Mouse (Mus musculus) liver, embryonic 14.5 days (tissue): Measurements from ENCODE around the gene Stx6.

ENCODE experiments used
- CTCF ChIP-seq: IDR thresholded peaks from 2 replicates; pipeline ENCODE4 v1.5.1; 2016; ENCODE audit warnings: antibody characterized with exemption, low read depth, control low read depth
- EP300 ChIP-seq: IDR thresholded peaks from 2 replicates; pipeline ENCODE4 v1.6.1; 2016; ENCODE audit warnings: antibody characterized with exemption, low read depth

DNA sequence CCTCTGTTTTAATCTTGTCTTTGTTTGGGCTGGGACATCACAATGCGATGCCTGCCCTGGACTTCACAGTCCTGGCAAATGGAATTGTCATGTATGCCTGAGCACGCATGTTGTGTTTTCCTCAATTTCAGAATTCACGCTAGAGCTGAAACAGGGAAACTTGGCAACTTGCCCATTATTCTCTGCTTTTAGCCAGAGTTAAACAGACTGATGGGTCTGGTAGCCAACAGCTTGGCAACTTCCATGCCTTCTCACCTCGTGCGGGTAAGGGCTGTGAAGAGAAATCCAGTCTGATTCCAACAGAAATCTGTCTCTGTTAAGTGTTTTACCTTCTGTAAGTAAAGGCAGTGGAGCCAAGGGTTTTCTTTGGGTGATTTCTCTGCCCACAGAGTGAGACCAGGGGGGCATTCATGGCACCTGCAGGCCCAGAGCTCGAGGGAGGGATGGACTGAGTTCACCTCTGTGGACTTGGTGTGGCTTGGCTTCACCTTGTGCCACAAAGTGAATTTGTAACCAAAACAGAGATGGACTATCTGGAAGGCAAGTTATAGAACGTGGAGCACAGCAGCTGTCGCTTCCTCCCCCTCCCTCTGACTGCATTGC lies 46.1 kb downstream of the Stx6 start:
- no peak for TF ChIP-seq CTCF
- TF ChIP-seq EP300, result no peak
